Mouse (Mus musculus): ENCODE data around the gene Lrrc26.

The Lrrc26 gene

DNA sequence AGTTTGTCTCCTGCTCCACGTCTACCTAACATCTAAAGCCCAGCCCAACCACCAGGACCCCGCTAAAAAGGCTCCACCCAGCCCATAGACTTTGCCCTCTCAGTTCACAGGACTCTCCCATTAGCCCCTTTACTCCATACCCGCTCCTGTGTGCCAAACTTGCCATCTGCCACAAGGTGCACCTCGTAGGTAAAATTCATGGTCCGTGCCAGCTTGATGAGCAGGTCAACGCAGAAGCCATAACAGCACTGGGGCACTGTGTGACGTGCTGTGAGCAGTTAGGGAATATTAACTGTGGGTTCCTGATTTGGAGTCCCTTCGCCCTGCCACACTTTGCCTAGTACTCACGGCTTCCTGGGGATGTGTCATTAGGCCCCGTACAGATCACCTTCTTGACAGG is 8.3 kb downstream of the Lrrc26 start:
- peak; percentile 66 to 73 for DNase-seq

DNA sequence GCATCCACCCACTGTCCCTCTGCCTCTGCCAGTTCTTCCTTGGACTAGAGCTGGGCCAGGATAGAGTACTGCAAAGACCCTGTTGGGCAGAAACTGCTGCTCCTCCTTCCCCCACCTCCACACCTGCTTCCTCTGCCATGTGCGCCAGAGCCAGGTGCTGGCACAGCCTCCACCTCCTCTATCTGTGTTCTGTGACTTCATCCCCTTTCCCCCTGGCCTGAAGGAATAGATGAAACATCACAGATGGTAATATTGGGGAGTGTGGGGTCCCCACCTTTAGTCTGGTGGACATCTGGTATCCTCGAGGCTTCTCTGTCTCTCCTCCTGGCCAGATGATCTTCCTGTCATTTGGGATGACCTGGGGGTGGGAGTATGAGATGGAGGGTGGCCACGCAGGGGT is 13.7 kb downstream of the Lrrc26 start:
- no peak for DNase-seq

DNA sequence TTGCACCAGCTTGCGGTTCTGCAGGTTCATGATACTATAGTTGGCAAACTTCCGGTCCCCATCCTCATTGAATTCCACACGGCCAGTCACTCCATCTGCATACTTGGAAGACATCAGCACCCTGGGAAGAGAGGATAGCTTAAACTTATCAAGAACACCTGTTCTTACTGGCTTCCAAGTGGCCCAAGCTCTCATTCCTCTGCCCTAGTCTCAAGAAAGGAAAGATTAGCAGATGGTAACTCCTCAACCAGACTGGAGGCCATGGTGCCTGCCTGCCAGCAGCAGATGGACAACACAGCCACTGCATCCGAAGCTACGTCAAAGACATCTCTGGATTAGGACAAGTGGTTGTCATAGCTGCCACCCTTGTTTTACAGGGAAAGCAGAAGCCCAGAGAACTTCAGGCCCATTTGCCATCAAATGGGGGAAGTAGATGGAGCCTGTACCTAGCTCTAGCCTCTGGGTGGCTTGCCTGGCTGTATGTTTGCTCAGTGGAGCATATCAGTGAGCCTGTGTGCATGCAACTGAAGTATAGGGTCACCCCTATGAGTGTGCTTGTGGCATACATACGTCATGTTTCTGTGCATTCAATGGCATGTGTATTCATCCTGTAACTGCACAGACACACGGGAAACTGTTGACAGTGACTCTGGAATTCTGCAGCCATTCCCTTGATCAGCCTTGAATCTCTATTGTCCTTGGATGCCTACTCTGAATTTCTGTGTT is 14.4 kb downstream of the Lrrc26 start:
- DNase-seq = peak; percentile 77 to 81

DNA sequence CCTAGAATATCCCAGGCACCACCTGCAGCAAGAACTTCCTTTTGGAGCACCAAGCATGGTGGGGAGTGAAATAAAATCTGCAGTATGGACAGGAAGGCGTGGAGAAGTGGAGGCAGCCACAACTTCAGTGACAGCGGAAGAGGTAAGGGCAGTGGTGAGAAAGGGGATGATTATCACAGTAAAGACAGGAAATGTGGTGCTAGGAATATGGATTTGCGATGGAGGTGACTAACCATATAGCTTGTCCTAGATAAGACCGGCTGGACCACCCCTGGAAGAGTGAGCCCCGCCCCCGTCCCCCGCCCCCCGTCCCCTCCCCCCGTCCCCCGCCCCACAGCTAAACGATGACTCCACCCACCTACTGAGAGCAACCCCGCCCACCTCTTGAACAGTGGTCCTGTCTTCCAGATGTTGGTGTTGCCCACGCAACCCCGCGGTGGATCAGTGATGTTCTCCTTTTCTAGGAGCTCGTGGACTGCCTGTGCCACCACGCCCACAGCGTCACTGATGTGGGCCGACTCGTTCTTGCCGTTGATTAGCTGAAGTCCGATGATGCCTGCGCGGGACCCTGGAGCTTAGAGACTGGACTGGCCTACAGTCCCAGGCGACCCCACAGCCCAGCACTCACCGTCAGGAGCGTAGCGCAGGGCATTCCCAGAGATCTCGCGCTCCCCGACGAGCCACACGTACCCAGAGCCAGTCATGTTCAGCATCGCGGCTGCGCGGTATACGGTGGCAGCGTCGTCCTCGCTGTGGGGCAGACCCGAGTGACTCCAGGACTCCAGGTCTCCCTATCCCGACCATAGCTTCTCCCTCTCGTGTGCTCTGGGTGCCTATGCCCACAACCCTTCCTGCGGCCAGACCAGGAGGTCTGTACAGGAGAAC is 15.2 kb downstream of the Lrrc26 start:
- DNase-seq = peak in 1 of 2 experiments; percentile 51

DNA sequence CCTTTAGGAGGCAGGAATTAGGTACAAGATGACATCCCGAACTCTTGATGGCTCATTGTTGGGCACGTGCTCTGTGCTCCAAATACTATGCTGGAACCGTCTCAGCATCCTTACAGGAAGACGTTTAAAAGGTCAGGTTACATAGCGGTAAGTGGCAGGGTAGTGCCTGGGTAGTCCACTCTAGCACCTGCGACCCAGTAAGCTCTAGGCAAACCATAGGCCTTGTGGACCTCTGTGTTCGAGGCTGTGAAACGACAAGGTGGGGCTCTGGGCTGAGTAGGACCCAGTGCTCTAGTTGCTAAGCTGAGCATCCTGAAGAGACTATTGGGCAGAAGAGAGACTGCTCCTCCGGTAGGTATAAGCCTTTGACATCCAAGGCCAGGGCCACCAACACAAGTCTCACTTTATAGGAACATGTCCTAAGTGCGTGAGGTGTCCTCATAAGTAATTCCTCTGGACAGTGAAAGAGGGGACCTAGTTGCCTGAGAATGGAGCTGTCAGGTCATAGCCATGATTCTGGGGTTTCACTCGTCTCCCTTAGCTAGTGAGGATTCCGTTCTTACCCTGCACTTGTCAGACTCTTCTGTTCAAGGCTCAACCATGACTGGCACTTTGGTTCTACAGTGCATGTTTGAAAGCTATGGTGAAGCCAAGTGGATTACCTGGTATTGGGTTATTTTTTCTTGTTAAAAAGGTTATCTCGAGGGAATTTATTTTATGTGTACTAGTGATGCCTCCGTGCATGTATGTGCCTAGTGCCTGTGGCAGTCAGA is 16.1 kb downstream of the Lrrc26 start:
- peak in 1 of 2 experiments; percentile 38 for DNase-seq

DNA sequence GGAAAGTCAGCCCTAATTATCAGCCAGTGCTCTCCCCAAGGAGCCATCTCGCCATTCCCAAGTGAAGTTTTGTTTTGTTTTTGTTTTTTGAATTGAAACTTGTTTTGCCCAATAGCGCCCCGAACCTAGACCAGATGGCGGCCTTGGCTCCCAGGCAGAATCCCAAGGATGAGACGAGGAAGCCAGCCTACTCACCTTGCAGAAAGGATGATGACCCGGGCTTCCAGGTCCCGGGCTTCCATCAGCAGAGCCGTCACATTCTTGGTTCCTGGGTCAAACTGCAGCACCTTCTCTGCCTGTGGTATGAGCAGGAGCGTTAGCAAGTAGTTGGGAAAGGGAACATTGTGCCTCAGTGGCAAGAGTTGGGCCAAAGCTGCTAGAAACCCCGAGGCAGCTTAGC is 20.5 kb downstream of the Lrrc26 start:
- peak; percentile 63 to 64 for DNase-seq

DNA sequence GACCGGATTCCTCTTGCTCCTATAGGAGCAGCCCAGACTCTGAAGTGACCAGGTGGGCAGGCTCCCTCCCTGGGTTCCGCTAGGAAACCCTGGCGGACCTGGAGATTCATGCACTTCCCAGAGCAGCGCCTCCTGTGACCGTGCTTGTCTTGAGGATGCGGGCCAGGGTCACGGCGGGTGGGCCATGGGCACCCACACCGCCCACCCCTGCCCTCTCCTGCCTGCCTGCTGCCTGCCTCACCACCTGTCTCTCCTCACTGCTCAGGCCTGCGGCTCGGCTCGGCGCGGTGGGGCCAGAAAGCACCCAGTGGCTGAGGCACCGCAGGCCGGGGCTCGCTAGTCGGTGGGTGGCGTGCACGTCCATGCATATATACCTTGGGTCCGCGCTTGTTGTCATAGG is 21.3 kb downstream of the Lrrc26 start:
- DNase-seq = peak; percentile 61 to 67

DNA sequence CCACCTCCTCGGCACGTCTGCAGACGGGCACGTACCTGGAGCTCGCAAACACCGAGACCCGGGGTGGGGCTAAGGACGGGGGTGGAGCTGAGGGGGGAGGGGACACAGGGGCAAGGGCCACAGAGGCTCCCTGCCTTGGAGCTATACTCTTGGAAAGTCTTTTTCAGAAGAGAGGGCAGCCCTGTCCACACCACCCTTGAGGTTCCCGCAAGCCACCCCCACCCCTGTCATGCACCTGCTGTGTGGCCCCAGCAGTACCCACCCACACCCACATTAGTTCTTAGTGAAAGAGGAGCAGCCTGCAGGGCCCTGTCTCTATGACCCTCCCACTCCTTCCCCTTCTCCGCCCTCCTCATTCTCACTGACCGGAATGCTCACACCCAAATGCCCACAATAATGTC is 21.8 kb downstream of the Lrrc26 start:
- no peak for DNase-seq

DNA sequence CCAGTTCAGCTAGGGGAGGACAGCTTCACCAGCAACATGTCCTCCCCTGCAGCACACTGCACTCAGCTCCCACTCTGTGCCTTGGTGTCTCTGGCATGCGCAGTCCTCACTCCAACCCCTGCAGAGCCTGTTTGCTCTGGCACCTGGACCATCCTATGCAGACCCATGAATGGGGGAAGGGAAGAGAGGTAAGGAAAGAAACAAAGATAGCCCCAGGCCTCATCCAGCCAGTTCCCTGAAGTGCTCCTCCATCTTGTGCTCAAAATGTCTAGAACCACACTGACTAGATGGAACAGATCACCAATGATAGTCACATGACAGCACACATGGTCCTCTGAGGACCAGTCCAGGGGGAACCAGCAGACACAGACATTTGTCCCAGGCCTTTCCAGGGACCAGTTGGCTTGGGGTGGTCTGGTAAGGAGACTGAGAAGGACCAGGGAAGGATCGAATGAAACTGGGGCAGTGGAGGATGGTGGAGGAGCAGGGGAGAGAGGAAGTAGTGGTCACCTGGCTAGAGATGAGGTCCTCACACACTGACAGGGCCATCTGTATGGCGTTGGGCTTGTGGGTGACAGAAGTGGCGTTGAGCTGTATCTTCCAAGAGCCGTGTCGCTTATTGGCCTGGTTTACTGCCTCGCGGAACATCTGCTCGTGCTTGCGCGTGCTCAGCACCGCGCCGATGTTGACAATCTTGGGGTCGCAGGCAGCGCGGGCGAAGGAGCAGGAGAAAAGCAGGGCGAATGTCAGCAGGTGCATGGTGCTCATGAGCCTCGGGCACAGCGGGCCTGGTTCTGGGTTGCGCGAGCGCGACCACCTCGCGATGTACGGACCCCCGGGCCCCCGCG is 28.6 kb downstream of the Lrrc26 start:
- peak; percentile 73 to 78 for DNase-seq

DNA sequence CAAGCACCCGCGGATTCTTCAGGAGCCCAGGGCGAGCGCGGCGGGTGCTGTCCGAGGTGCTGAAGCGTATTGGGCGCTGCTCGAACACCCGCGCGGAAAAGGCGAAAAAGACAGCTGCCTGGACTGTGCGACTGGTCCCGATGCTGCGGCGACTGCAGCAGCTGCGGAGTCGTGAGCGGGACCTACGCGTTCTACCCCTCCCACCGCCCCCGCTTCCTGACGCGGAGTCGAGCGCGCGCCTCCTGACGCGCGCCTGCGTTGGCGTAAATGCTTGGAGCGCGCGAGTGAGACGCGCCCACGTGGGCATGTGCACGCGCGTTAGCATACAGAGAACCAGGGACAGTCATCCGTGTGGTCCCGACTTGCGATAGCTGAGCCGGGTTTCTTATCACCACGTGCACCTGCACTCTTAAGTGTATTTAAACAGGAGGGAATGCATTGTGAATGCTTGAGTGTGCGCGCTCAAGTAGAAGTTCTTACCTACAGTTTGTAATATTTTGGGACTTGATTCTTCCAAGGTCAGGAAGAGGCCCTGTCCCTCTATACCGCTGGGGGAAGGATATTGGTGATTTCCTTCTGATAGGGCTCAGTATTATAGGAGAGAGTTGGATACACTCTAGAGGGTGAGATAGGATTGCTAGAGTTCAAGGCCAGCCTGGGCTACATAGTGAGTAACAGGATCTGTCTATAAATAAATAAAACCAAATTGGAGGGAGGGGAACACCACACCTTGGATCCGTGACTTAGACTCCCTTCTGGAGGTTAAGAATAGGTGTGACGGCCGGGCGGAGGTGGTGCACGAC is 29.5 kb downstream of the Lrrc26 start, which contains the start of gene Grin1:
Grin1 (minus strand) TSS at position 217 of the 803 bp plus-strand sequence.
- DNase-seq = peak; percentile 92 to 96

DNA sequence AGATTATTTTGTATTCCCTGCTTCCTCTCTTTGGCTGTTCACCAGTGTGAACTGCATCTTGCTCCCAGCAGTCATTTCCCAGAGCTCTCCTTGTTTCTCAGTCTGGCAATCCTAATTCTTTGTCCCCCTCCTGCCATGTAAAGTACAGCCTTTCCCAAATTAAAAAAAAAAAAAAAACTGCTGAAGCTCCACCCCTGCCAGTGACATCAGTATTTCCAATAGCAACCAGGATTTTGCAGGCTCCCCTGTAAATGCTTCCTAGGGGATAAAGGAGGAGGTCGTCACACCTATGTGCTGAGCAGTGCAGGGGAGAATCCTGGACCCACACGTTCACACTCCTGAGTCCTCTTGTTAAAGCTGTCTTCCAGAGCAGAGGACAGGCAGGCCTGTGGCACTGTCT is 30.4 kb downstream of the Lrrc26 start:
- DNase-seq = no peak

DNA sequence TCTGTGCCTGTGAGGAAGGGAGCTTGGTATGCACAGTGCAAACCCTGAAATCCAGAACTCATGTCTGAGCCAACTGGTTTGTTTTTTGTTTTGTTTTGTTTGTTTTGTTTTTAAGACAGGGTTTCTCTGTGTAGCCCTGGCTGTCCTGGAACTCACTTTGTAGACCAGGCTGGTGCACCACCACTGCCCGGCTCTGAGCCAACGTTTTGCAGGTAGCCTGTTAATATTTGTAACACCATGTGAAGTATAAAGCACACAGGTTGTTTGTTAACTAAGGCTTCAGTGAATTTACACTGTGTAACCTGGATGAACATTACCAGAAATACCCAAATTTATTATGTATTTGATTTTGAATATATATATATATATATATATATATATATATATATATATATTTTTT is 36.3 kb downstream of the Lrrc26 start:
- no peak for DNase-seq

DNA sequence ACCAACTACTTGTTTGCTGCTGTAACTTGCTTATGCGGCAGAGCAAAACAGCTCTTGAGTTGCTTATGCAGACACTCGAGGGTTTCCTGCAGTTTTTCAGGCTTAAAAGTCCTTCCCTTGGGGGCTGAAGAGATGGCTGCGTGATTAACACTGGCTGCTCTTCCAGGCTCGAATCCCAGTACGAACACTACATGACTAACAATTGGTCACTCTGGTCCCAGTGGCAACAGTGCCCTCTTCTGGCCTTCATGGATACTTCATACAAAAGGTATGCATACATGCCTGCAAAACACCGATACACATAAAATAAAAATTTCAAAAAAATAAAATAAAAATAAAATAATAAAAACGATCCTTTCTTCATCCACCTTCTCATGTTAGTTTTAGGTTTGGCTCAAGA is 38.7 kb downstream of the Lrrc26 start:
- peak; percentile 53 to 80 for DNase-seq

DNA sequence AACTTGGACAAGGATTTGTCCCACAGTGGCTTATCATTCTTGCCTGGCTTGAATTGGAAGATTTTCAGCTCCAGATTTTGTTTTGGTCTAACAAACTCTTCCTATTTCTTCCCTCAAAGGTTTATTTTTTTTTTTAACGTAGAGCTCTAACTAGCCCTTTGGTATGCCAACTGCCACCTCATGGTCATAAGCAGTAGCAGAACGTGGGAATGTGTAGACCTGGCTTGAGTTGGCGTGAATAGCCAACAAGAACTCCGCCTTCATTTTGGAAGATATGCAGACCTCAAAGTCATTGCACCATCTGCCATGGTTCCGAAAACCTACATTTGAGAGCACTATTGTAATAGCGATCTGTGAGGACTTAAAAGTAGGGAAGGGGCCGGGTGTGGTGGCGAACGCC is 41.8 kb downstream of the Lrrc26 start:
- no peak for DNase-seq

DNA sequence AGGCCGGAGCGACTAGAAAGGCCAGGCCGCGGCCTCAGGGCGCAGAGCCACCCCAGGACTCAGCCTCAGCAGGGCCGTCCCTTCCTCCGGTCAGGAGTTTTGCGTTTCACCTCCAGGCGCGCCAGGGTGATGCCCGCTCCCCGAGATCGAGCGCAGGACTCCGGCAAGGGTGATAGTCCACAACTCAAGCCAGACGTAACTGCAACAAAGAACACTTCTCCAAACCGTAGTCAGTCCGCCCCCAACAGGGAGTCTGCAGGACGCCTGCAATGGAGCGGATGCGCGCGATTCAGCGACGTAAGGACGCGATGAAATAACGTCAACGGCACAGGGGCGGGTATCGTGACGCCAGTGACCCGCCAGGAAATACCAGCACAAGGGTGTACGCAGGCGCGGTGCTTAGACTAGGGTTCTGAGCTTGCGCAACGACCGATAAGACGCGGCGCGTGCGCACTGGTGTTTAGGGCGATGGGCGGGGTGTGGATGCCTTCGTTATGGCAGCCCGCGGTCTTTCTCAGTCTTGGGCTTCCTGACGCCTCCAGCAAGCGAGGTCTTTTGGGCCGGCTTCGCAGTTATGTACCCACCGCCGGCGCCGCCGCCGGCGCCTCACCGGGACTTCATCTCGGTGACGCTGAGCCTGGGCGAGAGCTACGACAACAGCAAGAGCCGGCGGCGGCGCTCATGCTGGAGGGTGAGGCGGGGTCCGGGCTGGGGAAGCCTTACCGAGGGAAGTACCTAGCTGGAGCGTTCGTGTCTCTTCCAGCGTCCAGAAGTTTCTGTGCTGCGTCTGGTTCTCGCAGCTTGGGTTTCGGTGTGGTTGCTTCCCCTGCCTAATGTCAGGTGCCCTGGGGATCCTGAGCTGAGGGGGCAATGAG is 42.8 kb downstream of the Lrrc26 start, which contains the start of gene Man1b1:
Man1b1 (plus strand) TSS at position 53 of the 875 bp plus-strand sequence.
- peak; percentile 99 for DNase-seq

DNA sequence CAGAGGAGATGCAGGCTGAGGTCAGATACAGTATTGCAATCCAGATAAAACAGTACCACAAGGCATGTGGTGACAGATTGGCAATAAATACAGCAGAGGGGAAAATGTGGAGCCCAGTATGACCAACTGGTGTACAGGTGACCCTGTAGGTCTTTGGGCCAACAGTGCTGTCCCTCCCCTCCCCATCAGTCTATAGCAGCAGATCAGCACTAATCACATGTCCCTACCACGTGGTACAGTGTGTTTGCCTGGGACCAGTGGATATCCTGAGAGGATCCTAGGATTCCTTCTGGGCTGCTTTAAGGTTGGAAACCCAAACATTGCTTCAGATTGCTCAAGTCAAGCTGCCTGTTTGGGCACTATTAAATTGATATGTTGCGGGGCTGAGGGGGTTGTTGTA is 43.9 kb downstream of the Lrrc26 start:
- no peak for DNase-seq

DNA sequence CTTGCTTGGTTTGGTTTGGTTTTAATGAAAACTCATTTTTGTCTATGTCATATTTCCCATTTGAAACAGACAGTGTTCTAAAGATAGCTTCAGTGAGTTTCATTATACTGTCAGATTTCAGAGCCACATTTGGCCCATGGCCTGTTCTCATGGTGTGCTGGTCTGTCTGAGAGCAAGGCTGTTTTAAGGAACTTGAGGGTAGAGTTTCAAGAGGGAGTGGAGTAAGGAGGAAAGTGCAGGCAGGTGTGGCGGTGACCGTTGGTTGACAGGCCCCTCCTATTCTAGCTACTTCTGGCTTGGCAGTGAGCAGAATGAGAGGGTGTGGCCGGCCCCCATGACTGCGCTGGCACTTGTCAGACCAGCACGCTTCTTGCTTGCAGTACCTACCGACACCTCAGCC is 48.6 kb downstream of the Lrrc26 start:
- no peak for DNase-seq
